ENCODE assay signal across 9 mouse cellular contexts in the genomic region with DNA sequence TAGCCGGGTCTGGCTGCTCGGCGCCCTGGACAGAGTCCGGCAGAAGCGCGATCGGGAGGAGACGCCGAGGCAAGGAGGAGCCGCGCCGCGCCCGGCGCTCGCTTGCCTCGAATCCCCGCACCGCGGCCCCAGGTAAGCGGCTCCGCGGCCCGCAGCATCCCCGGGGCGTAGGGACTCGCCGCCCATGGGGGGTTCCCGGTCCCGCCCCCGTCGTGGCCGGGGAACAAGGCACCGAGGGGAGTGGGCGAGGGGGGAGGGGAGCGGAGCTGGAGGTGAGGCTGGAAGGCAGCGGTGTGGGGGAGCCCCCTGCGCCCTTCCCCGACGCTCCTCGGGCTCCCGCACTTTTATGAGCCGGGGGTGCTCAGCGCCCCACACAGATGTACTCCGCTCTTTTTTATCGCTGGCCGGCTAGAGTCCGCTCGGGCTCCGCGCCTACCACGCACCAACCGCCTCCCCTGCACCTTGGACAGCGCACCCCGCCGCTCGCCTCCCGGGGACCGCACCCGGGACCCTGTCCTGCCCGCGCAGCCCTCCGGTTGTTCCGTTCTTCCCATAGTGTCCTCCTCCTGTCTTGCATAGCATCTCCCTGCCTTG. TPM values are rescaled to one million over a fixed set of nuclear protein-coding genes. Genes with fewer than 3 reads are reported as not detected.
DNase-seq lines count a peak whose midpoint lies in the region; ATAC-seq and TF ChIP-seq lines count a peak whose summit lies in the region.
"Had no signal": no experiment of that assay in that cellular context is flagged by ENCODE, and none has a peak within 500 bp of the region (broad histone marks: within the 10 kb centered on the region; RNA-seq: fewer than 3 reads in every experiment).

No protein-coding gene starts in this region.

- under 1% methylated on average over 62 of the region's 64 CpGs for WGBS in kidney, embryonic 16.5 days
- under 1% methylated on average over 61 of the region's 64 CpGs for WGBS in hindbrain, embryonic 15.5 days

- H3K4me1 ChIP-seq in kidney, embryonic 16.5 days (ENCODE audit: insufficient read depth, low read length), result peaks cover 17% of the 10 kb centered on the region; the same call in 1 of the 2 replicates
- H3K4me1 ChIP-seq in cortical plate, adult 2 months (ENCODE audit: control insufficient read depth, insufficient read depth, low read length), result peaks cover 4% of the 10 kb centered on the region
- peaks cover 54% of the 10 kb centered on the region for H3K4me1 ChIP-seq in hindbrain, embryonic 15.5 days (replicated peaks)

- H3K9me3 ChIP-seq in kidney, embryonic 16.5 days (ENCODE audit: low read length), result no peaks in the 10 kb centered on the region
- H3K9me3 ChIP-seq in hindbrain, embryonic 15.5 days, result no peaks in the 10 kb centered on the region

- ATAC-seq in kidney, embryonic 16.5 days (ENCODE audit: low FRiP score, low TSS enrichment), result peak; percentile 77
- peak; percentile 55 for ATAC-seq in hindbrain, embryonic 15.5 days (ENCODE audit: low FRiP score, low read depth)

- H3K27me3 ChIP-seq in kidney, embryonic 16.5 days (ENCODE audit: insufficient read depth, low read length), result peaks cover 25% of the 10 kb centered on the region
- H3K27me3 ChIP-seq in hindbrain, embryonic 15.5 days, result no peaks in the 10 kb centered on the region

- H3K36me3 ChIP-seq in kidney, embryonic 16.5 days (ENCODE audit: insufficient read depth, low read length), result no peaks in the 10 kb centered on the region
- no peaks in the 10 kb centered on the region for H3K36me3 ChIP-seq in hindbrain, embryonic 15.5 days

- DNase-seq in kidney, adult 9 months, result no peak
- DNase-seq in Muller cell, postnatal 12 days (ENCODE audit: inconsistent ontology term), result peak; percentile 70
- peak; percentile 22 for DNase-seq in lung, postnatal 10 days
- DNase-seq in T-cell, adult 2 months (ENCODE audit: low spot score), result no peak
- DNase-seq in cerebellum, postnatal 36 days, result no peak

- peak overlapping the region; percentile 99 for H3K4me2 ChIP-seq in kidney, embryonic 16.5 days (replicated peaks; ENCODE audit: low read depth, low read length)
- H3K4me2 ChIP-seq in hindbrain, embryonic 15.5 days, result peak overlapping the region; percentile 75

- peak overlapping the region; percentile 73 for H3K4me3 ChIP-seq in kidney, embryonic 16.5 days (ENCODE audit: low read length)
- H3K4me3 ChIP-seq in cortical plate, adult 2 months (ENCODE audit: insufficient read depth, low read length), result peak overlapping the region; percentile 94
- peak overlapping the region; percentile 86 for H3K4me3 ChIP-seq in hindbrain, embryonic 15.5 days

- TF ChIP-seq POLR2A in cortical plate, adult 2 months (IDR thresholded peaks at IDR 0.05; ENCODE audit: extremely low read depth, insufficient read depth, low read length), result no peak

- no peak overlapping the region for H3K27ac ChIP-seq in kidney, embryonic 16.5 days (ENCODE audit: low read length)
- peak overlapping the region; percentile 82 for H3K27ac ChIP-seq in cortical plate, adult 2 months (ENCODE audit: insufficient read depth, low read length)
- peak overlapping the region; percentile 96 for H3K27ac ChIP-seq in hindbrain, embryonic 15.5 days (replicated peaks)

- TF ChIP-seq CTCF in cortical plate, adult 2 months (IDR thresholded peaks at IDR 0.05; ENCODE audit: extremely low read depth, insufficient read depth, low read length), result no peak

- peak overlapping the region; percentile 72 for H3K9ac ChIP-seq in kidney, embryonic 16.5 days (replicated peaks; ENCODE audit: low read length)
- H3K9ac ChIP-seq in hindbrain, embryonic 15.5 days, result peak overlapping the region; percentile 79

RNA-seq across cellular contexts. Expression of a gene that starts 0.4 kb away (rescaled TPM):
- 7.7 and 7.9 TPM in 2 replicates for polyA plus RNA-seq in kidney, embryonic 16.5 days (2015; fragmentation: Nextera tagmentation; extraction: Ambion mirVana)
- polyA plus RNA-seq in cortical plate, adult 2 months (2012; rRNA removed), result 17.2 and 17.8 TPM in 2 replicates
- polyA plus RNA-seq in hindbrain, embryonic 15.5 days (2015; fragmentation: Nextera tagmentation; extraction: Ambion mirVana), result 37.2 and 43.5 TPM in 2 replicates
- polyA plus RNA-seq: liver, adult 2 months had no signal

Comparison
In these comparisons a context has a peak if more than half of its experiments do, and no peak if none do; other contexts are left out.
1. DNase-seq: peak in Muller cell, postnatal 12 days (single experiment) and lung, postnatal 10 days (single experiment); none in kidney, adult 9 months (single experiment), T-cell, adult 2 months (single experiment) and cerebellum, postnatal 36 days (0 of 2).
2. Peak in every context shown above with its lines, with median percentiles within 50 percentile points of each other: H3K4me3 ChIP-seq.